Mouse (Mus musculus) neural tube, embryonic 11.5 days (tissue): ENCODE data around the gene Enpep. TPM values are rescaled to one million over a fixed set of nuclear protein-coding genes. Genes with fewer than 3 reads are reported as not detected.

Experiments used
- ATAC-seq: fragments of 200-750 bp; cut with Nextera tagmentation; 2 replicates; pipeline ENCODE4 v1.8.0; 2017; ENCODE audit warnings: moderate number of reproducible peaks, mild to moderate bottlenecking, moderate TSS enrichment, moderate library complexity; ENCODE audit not compliant: insufficient read depth, low FRiP score, low TSS enrichment
- DNase-seq: peaks from one replicate; pipeline ENCODE4 v3.0.0-alpha.2; 2015; ENCODE audit warnings: low spot score
- H3K27ac ChIP-seq: fragments of 300-500 bp; sonication (generic); 2 replicates; pipeline ENCODE4 v1.5.1; 2014; ENCODE audit warnings: low read depth, mild to moderate bottlenecking, low read length
- H3K27me3 ChIP-seq: fragments of 300-500 bp; sonication (generic); 2 replicates; pipeline ENCODE4 v1.6.1; 2014; ENCODE audit warnings: mild to moderate bottlenecking, low read length, mixed read lengths; ENCODE audit not compliant: control insufficient read depth, insufficient read depth
- H3K36me3 ChIP-seq: fragments of 300-500 bp; sonication (generic); 2 replicates; pipeline ENCODE4 v1.6.1; 2014; ENCODE audit warnings: mild to moderate bottlenecking, low read length, moderate library complexity, mixed read lengths; ENCODE audit not compliant: control insufficient read depth, insufficient read depth
- H3K4me1 ChIP-seq: fragments of 300-500 bp; sonication (generic); 2 replicates; pipeline ENCODE4 v1.6.1; 2014; ENCODE audit warnings: low read length, mixed read lengths; ENCODE audit not compliant: control insufficient read depth, insufficient read depth
- H3K4me2 ChIP-seq: fragments of 300-500 bp; sonication (generic); 2 replicates; pipeline ENCODE4 v1.6.1; 2014; ENCODE audit warnings: low read depth, mild to moderate bottlenecking, moderate library complexity
- H3K4me3 ChIP-seq: fragments of 300-500 bp; sonication (generic); 2 replicates; pipeline ENCODE4 v1.5.1; 2014; ENCODE audit warnings: low read depth, low read length
- H3K9ac ChIP-seq: fragments of 300-500 bp; sonication (generic); 2 replicates; pipeline ENCODE4 v1.6.1; 2014; ENCODE audit warnings: mild to moderate bottlenecking, low read length
- H3K9me3 ChIP-seq: fragments of 300-500 bp; sonication (generic); 2 replicates; pipeline ENCODE4 v1.6.1; 2016; ENCODE audit warnings: low read length; ENCODE audit not compliant: control insufficient read depth
- WGBS: fragments of 180-500 bp; shearing (Covaris S2); extraction: QIAGEN DNeasy Blood & Tissue Kit; methylation state at CpG from one replicate; pipeline ENCODE4 v1.1.7; 2014; 5-methylcytosine and 5-hydroxymethylcytosine counted together
- polyA plus RNA-seq: library from polyadenylated mRNA; unstranded; fragments of >200 nt; fragmentation: Nextera tagmentation; extraction: Ambion mirVana; gene quantifications from 2 replicates; pipeline ENCODE4 v1.2.1, GENCODE M21; 2014

Enpep gene
- 0.24 and 0.28 TPM in 2 replicates for polyA plus RNA-seq

GRCm38 (mm10) chr3:129332586-129332985 is at the start of gene Enpep:
TSS of gene Enpep (minus strand) at chr3:129332720.
- DNase-seq: no peak
- Histone ChIP-seq H3K27me3 (no peaks in the 10 kb centered on the region), H3K4me3 (no peak within 1 kb of the TSS), H3K9ac (no peak within 1 kb of the TSS), H3K9me3 (no peaks in the 10 kb centered on the region), H3K4me1 (no peaks in the 10 kb centered on the region), H3K4me2 (no peak within 1 kb of the TSS), H3K27ac (no peak within 1 kb of the TSS), H3K36me3 (no peaks in the 10 kb centered on the region)
- WGBS: 72% methylated on average over 13 of the region's 13 CpGs
- ATAC-seq: no peak

DNA sequence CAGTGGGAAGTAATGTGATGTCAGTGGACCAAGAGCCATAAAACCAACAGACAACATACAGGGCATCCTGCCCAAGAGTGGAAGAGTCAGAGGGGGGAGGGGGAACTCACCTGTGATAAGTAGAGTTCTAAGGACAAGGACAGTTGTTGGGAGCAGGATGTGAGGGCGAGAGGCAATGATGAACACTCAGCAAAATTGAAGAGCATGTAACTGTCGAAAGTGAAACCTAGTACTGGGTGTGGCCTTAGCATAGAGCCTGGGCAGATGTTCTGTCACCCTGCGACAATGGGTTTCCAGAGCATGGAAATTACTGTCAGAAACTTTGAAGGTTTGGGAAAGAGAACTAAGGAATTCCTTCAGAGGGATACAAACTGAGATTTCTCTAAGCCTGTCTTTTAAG is 46.6 kb upstream of the Enpep start:
- no peak for DNase-seq
- ATAC-seq: no peak
- no peaks in the 10 kb centered on the region for H3K4me1 ChIP-seq
- WGBS: 80% methylated on average over 3 of the region's 3 CpGs
- no peaks in the 10 kb centered on the region for H3K36me3 ChIP-seq
- no peak overlapping the region for H3K9ac ChIP-seq
- no peak overlapping the region for H3K4me3 ChIP-seq
- H3K27ac ChIP-seq: no peak overlapping the region
- no peaks in the 10 kb centered on the region for H3K27me3 ChIP-seq
- no peak overlapping the region for H3K4me2 ChIP-seq
- no peaks in the 10 kb centered on the region for H3K9me3 ChIP-seq

DNA sequence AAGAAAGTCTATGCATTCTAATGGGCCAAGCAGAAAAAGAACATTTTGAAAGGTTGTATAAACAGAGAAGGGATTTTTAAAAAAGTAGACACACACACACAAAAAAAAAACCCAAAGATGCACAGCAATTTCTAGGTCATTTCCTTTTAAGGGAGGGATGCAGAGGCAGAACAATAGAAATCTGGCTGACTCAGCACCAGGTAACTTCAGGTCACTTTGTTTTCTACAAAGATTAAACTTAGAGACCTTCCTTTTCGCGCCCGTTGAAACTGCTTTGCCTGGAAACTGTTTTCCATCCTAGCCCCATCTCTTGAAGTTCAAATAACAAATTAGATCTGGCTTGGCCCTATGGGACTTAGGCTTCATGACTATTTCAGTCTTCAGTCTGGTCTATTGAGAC is 42.6 kb upstream of the Enpep start:
- H3K4me2 ChIP-seq: no peak overlapping the region
- no peaks in the 10 kb centered on the region for H3K36me3 ChIP-seq
- H3K27ac ChIP-seq: no peak overlapping the region
- H3K9me3 ChIP-seq: no peaks in the 10 kb centered on the region
- ATAC-seq (no peak), DNase-seq (no peak)
- no peak overlapping the region for H3K4me3 ChIP-seq
- WGBS: 95% methylated on average over 3 of the region's 3 CpGs
- no peaks in the 10 kb centered on the region for H3K4me1 ChIP-seq
- H3K9ac ChIP-seq: no peak overlapping the region
- H3K27me3 ChIP-seq: no peaks in the 10 kb centered on the region

DNA sequence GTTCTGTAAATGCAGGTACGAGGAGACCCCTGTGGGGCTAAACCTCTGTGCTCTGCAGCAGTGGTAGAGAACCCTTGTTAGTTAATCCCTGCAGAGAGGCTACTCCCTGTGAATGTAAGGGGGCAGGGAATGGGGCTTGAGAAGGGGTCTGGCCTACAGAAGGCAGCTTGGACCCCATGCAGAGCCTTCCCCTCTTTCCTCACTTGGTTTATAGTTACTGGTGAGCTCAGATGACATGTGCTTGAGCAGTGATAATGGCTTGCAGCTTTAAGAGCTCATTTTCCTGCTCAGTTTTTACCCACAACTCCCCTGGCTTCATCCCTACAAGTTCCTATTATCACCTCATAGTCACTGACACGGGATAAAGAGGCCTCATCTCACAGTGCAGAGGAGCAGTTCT is 40.6 kb upstream of the Enpep start:
- H3K4me2 ChIP-seq: no peak overlapping the region
- H3K4me3 ChIP-seq: no peak overlapping the region
- H3K9ac ChIP-seq: no peak overlapping the region
- H3K27ac ChIP-seq: no peak overlapping the region
- no peak for DNase-seq
- H3K9me3 ChIP-seq: no peaks in the 10 kb centered on the region
- WGBS: 59% methylated on average over 2 of the region's 2 CpGs
- H3K4me1 ChIP-seq: no peaks in the 10 kb centered on the region
- H3K36me3 ChIP-seq: no peaks in the 10 kb centered on the region
- ATAC-seq: no peak
- no peaks in the 10 kb centered on the region for H3K27me3 ChIP-seq

DNA sequence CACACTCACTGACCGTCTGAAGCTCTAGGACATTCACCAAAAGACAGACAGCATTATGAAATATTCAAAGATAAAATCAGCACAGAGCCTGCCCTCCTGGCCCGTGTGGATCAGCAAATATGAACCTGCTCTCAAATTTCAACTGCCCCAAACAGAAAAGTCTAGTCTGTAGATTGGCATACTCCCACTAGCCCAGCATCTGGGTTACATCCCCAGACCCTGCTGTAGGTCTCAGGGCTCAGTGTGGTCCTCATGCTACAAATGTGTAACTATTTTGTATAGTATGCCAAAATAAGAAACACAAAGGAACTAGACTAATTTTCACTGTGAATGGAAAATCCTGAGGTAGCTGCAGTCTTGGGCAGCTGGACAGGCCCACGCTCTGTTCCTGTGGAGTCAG is 37.0 kb upstream of the Enpep start:
- Histone ChIP-seq H3K4me3 (no peak overlapping the region), H3K9ac (no peak overlapping the region), H3K27me3 (no peaks in the 10 kb centered on the region), H3K4me2 (no peak overlapping the region), H3K27ac (no peak overlapping the region), H3K36me3 (no peaks in the 10 kb centered on the region), H3K4me1 (no peaks in the 10 kb centered on the region), H3K9me3 (no peaks in the 10 kb centered on the region)
- 84% methylated on average over 3 of the region's 3 CpGs for WGBS
- DNase-seq (no peak), ATAC-seq (no peak)

GRCm38 (mm10) chr3:129365919-129366318 is 33.4 kb upstream of the Enpep start:
- Histone ChIP-seq H3K27ac (no peak overlapping the region), H3K4me1 (no peaks in the 10 kb centered on the region), H3K27me3 (no peaks in the 10 kb centered on the region), H3K9ac (no peak overlapping the region), H3K4me2 (no peak overlapping the region), H3K4me3 (no peak overlapping the region), H3K36me3 (no peaks in the 10 kb centered on the region), H3K9me3 (no peaks in the 10 kb centered on the region)
- DNase-seq (no peak), ATAC-seq (no peak)
- 77% methylated on average over 1 of the region's 1 CpGs for WGBS

GRCm38 (mm10) chr3:129364818-129365390 is 32.4 kb upstream of the Enpep start:
- Histone ChIP-seq H3K27me3 (no peaks in the 10 kb centered on the region), H3K4me1 (no peaks in the 10 kb centered on the region), H3K4me2 (no peak overlapping the region), H3K4me3 (no peak overlapping the region), H3K9me3 (no peaks in the 10 kb centered on the region), H3K27ac (no peak overlapping the region), H3K36me3 (no peaks in the 10 kb centered on the region), H3K9ac (no peak overlapping the region)
- no peak for ATAC-seq
- 80% methylated on average over 2 of the region's 2 CpGs for WGBS
- DNase-seq: no peak

DNA sequence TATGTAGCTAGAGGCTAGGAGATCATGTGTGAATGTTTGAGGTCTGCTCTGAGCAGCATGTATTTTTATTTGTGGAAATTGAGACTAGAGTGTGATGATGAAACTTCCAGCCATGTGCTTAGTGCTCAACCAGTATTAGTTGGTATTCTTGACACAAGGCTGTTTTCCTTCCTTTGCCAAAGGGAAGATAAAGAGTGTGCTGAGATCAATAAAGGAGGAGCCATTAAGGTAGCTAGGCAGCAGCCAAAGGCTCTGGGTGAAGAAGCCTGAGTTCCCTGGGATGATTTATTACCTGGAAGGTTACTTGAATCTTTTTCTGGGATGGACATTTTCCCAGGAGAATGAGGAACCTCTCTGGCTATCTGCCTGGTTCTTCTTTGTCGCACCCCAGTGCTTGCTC is 30.9 kb upstream of the Enpep start:
- 80% methylated on average over 1 of the region's 1 CpGs for WGBS
- Histone ChIP-seq H3K4me3 (no peak overlapping the region), H3K9me3 (no peaks in the 10 kb centered on the region), H3K27ac (no peak overlapping the region), H3K36me3 (no peaks in the 10 kb centered on the region), H3K4me2 (no peak overlapping the region), H3K27me3 (no peaks in the 10 kb centered on the region), H3K9ac (no peak overlapping the region), H3K4me1 (no peaks in the 10 kb centered on the region)
- ATAC-seq (no peak), DNase-seq (no peak)

GRCm38 (mm10) chr3:129358115-129358514 is 25.6 kb upstream of the Enpep start:
- Histone ChIP-seq H3K9me3 (no peaks in the 10 kb centered on the region), H3K4me3 (no peak overlapping the region), H3K27me3 (no peaks in the 10 kb centered on the region), H3K4me2 (no peak overlapping the region), H3K36me3 (no peaks in the 10 kb centered on the region), H3K4me1 (no peaks in the 10 kb centered on the region), H3K27ac (no peak overlapping the region), H3K9ac (no peak overlapping the region)
- ATAC-seq: no peak
- WGBS: 98% methylated on average over 2 of the region's 2 CpGs
- DNase-seq: no peak
